Mouse (Mus musculus) ES-CJ7 (cell line): ENCODE measurements at regions not wholly inside any gene's neighbourhood (a gene's known extent, or its start where the extent isn't known, plus 50 kb on each side); places are given as distances from the start of the nearest gene placed in this dataset.

Experiments used
- DNase-seq: peaks from one replicate; pipeline ENCODE4 v3.0.0; 2011; ENCODE audit warnings: low read depth, low spot score

DNA sequence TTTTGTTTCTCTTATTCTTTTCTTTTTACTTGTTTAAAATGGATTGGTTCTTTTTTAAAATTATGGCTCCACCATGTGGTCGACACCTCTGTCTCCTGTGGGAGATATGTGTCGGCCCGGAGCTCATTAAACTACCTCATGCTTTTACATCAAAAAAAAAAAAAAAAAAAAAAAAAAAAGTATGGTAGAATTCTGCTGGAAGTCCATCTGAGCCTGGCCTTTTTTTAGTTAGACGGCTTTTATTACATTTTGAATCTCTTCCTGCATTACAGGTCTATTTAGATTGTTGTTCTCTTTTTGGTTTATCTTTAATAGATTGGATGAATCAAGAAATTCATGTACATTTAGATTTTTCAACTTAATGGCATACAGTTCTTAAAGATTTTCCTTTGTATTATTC is 350.8 kb upstream of the Ascc3 start:
- DNase-seq, result no peak

DNA sequence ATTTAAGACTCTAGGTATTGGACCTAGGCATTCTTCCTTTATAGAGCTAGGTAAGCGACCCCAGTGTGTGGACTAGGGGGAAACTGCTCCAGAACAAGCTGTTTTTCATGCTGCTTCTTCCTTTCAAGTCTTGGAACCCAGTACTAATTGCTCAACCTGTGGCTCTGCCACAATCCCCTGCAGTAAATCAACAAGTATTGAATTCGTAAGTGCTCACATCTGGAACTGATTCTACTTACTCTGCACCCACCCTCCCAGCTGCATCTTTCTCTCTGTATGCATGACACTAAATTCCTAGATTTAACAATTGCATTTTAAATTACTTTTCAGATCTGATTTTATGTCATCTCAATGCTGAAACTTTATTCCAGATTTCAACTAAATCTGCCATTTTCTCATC is 388.9 kb upstream of the Ascc3 start:
- no peak for DNase-seq

DNA sequence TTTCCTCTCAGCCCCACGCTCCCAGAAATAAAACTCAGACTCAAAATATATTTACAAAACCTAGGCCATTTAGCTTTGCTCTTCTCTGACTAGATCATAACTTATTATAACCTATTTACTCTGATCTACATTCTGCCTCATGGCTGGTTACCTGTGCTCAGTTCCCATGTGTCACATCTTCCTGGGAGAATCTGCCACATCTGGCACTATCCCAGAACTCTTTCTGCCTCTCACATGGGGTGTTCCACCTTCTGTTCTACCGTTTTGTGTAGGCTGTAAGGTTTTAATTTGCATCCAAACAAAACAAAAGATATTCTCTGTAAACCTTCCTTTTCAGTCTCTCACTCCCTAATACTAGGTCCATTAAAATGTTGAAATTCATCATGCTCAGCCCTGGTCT is 390.8 kb upstream of the Ascc3 start:
- DNase-seq, result no peak

DNA sequence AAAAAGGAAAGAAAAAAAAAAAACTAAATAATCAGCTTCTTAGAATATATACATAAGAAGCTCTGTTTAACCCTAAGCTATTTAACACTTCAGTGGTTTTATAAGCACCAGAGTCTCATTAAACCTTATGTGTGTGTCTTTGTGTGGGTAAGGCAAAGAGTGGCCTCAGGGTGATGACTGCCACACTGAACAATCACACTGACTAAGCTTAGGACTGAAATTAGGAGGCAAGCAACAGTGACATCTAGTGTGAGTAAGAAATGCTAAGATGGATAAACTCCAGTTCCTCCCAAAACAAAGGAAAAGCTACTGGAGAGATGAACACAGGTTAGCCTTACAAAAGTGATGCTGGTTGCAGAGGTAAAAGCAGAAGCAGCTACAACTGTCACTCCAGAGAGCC is 392.6 kb upstream of the Ascc3 start:
- DNase-seq, result peak; percentile 30

DNA sequence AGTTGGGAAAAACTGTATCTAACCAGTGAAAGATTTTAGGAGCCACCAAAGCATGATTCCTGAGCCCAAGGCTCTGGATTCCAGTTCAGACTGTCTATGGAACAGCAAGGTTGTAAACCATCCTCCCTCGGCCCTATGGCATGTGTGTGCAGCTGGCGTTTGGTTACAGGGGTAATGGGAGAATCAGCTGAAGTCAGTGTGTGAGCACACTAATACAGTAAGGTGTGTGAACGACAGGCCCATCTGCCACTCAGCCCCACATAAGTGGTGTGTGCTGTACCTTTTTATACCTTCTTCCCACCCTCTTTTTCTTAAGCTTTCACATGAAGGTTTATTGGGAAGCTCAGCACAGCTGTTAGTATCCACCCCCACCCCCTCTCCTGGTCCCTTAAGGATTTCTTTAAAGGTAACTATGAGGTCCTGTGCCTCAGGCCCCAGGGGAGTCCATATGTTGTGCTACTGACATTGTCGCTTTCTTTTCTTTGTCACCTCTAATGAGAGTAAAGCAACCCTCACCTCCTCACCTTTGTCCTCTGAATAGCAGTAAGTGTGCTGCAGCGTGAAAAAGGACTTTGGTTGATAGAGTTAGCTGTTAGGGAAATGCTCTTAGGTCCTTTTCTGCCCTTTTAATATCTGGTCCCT is 394.5 kb upstream of the Ascc3 start:
- no peak for DNase-seq

DNA sequence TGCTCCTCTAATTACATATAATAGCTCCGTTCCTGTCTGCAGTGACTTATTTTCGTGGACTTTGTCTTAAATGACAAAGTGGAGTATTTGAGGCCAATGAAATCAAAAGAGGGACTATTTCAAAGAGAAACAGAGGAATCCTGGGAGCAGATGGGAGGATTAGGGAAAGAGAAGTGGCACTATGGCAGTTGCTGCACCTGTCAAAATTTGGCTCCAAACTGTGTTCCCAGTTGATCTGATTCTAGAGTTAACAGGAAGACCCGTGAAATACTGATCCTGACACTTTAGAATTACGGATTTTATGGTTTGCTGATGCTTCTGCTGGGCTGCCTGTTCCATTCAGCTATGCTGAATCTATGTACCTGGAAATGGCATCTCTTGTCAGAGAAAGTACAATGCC is 401.7 kb upstream of the Grik2 start:
- no peak for DNase-seq

DNA sequence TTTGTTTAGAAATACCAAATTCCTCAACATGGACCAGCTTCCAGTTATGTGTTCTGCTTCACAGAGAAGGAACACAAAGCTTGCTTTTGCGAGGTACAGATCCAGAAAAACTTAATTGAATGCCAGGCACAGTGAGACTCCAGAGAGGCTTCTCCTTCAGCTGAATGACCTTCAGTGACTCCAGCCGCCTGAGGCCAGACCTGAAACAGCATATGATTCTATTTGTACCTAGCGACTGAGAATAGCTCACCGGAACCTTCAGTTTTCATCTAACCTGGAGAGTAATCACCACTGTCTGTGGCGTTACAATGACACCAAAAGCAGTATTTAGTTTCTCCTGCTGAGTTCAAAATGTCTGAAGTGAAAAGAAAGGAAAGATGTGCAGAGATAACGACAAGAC is 380.6 kb upstream of the Grik2 start:
- DNase-seq, result no peak

DNA sequence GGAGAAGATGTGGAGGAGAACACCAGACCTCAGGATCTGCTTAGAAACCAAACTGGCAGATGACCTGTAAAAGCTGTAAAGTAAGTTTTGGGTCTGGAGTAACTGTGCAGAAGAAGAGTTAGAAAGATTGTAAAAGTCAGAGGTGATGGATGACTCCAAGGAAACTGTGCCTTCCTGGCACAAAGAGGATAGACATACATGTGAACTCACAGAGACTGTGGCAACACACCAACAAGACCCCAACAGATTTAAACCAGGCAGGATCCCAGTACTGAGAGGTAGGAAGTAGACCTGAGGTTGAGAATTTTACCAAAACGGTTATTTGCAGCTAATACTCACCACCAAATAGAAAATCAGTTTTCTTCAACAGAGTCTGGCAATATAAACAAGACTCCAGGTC is 349.8 kb upstream of the Grik2 start:
- no peak for DNase-seq

DNA sequence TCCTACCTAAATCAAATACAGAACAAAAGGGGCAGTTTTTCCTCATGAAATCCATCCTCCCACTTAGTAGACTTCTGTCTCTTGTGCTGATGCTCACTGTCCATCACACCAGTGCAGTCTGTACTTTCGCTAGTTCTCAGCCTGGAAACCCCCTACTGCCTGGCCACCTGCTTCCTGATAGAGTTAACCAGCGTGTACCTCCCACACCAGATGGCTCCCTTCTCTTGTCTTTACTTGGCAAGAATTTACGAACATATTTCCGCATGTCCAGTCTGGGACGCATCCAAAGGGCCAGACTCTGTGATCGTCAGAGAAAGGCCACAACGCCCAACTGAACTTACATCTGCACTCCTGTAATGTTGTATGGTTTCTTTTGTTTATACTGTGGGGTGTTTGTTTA is 349.2 kb upstream of the Grik2 start:
- no peak for DNase-seq

DNA sequence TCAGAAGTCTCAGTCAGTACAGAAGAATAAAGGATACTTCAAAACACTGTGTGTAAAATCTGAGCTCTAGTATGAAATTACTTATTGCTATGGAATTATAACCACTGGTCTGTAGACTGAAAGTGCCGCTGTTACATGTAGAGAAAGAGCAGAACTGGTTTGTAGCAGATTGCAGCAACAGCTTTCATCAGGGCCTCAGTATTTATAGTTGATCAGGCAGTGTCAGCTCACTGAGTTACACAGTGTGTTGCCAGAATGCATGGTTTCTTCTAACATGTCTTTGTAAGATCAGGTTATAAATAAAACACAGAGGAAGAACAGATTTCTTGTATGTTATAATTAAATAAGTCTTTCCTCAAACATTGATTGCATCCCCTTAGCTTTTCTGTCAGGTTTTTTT is 347.6 kb upstream of the Grik2 start:
- DNase-seq, result no peak

DNA sequence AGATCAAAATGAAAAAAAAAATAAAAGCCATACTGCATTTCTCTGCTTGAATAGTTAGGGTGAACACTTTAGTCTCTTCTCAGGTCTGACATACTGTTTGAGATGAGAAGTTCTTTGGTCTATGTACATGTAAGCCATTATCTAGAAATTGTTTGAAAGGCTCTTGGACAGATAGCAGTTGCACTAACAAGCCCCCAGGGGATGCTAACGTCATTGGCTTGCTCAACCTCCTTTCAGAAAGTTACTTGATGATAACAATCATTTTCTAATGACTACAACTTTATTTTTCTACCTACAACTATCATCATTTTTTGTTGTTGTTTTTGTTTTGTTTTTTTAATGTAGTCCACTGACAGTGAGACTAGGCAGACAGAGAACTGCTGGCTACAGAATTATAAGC is 346.9 kb upstream of the Grik2 start:
- peak; percentile 9 for DNase-seq
